Mouse (Mus musculus): Measurements from ENCODE around the gene 1700013G24Rik.

DNA sequence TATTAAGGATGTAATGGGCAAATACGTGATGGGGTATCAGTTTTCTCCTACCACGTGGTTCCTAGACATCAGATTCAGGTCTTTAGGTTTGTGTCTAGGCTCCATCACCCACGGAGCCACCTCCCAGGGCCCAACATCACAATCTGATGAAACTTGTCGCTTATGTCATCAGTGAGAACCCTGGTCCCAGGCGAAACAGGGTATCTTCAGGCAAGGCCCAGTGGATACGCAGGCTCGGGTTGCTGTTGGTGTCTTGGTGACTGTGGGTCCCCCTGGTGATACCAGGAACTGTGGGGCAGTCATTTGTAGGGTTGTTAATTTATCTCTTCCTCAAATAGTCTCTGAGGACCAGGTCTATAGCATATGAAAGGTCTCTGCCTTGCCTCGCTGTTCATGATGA is 20.2 kb downstream of the 1700013G24Rik start:
- TF ChIP-seq CTCF (IDR thresholded peaks at IDR 0.05) (no peak), EP300 (IDR thresholded peaks at IDR 0.05) (no peak)

Measured in lung, postnatal 0 days (tissue).